Mouse (Mus musculus) naive thymus-derived CD4-positive, alpha-beta T cell, adult 2 months (primary cell): ENCODE data around the gene Nutf2-ps1.
"Not testable (repeated sequence)": the region's sequence is repeated elsewhere in the genome, so short reads cannot be mapped to it uniquely, and the experiment has no call there.

ENCODE experiments used
- DNase-seq: peaks from one replicate; pipeline ENCODE4 v3.0.0-alpha.2; 2011; ENCODE audit warnings: low read depth

Nutf2-ps1 gene

DNA sequence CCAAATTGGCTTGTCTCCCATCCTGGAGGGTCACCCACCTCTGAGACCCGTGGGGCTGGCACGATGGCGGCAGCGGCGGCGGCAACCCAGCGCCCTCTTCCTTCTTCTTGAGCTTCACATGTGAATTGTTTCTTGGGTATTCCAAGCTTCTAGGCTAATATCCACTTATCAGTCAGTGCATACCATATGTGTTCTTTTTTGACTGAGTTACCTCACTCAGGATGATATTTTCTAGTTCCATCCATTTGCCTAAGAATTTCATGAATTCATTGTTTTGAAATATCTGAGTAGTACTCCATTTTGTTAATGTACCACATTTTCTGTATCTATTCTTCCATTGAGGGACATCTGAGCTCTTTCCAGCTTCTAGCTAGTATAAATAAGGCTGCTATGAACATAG lies at the start of gene Nutf2-ps1:
Nutf2-ps1 (minus strand) TSS at position 101 of the 400 bp plus-strand sequence.
- DNase-seq, result not testable (repeated sequence)

DNA sequence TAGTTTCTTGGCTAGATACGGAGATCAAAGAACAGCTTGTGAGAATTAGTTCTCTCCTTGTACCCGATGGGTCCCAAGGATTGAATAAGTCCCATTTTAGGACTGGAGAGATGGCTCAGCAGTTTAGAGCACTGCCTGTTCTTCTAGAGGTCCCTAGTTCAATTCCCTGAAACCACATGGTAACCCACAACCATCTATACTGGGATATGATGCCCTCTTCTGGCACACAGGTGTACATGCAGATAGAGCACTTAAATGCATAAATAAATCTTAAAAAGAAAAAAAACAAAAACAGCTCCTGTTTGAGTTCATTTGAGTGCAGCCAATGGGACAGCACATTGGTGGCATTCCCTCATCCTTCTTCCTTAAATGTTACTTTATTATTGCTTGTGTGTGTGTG lies 49.2 kb upstream of the Nutf2-ps1 start:
- peak; percentile 58 for DNase-seq

GRCm38 (mm10) chr19:53621681-53622080 lies 32.8 kb upstream of the Nutf2-ps1 start:
- no peak for DNase-seq

GRCm38 (mm10) chr19:53608921-53609320 lies 20.1 kb upstream of the Nutf2-ps1 start:
- DNase-seq, result no peak

- peak; percentile 55 for DNase-seq
Observed at GRCm38 (mm10) chr19:53601363-53601655, 12.4 kb upstream of the Nutf2-ps1 start.

- DNase-seq, result no peak
Observed at GRCm38 (mm10) chr19:53600549-53601362, 11.9 kb upstream of the Nutf2-ps1 start.

DNA sequence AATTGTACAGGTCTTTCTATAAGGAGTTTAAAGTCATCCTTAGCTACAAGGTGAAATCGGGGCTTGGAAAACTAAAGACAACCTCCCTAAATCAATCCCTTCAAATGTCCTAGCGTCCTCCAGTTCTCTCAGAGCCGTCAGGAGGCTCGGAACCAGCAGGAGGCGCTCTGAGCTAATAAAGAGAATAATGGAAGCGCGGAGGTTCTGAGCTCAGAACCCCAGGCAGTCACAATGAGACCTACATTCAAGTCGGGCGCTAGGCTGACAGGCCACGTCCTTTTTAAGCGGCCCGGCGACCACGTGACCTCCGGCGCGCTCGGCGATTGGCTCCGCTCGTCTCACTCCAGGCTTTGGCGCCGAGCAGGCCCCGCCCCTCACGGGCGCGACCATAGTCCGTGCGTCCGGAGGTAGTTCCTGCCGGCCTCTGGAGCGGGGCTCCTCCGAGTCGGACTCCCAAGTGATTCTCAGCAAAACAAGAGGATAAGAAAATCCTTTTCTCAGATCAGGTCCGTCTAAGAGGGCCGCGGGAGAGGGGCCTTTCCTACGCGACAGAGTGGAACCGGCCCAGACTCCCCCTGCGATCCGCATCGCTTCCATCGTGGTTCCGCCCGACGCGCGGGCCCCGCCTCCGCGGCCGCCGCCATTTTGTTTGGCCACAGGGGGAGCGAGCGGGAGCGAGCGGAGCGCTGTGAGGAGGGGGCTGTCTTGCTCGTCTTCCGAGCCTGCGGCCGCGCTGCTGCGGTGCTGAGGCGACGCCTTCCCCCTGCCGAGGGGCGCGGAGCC lies 11.1 kb upstream of the Nutf2-ps1 start, which contains the start of gene Smc3:
Smc3 (plus strand) TSS at position 642 of the 783 bp plus-strand sequence.
- DNase-seq, result peak; percentile 100

GRCm38 (mm10) chr19:53596723-53597474 lies 8.0 kb upstream of the Nutf2-ps1 start:
- no peak for DNase-seq

GRCm38 (mm10) chr19:53587686-53588085 lies 1.2 kb downstream of the Nutf2-ps1 start:
- not testable (repeated sequence) for DNase-seq

- DNase-seq, result not testable (repeated sequence)
Observed at GRCm38 (mm10) chr19:53580271-53580670, 8.6 kb downstream of the Nutf2-ps1 start.

DNA sequence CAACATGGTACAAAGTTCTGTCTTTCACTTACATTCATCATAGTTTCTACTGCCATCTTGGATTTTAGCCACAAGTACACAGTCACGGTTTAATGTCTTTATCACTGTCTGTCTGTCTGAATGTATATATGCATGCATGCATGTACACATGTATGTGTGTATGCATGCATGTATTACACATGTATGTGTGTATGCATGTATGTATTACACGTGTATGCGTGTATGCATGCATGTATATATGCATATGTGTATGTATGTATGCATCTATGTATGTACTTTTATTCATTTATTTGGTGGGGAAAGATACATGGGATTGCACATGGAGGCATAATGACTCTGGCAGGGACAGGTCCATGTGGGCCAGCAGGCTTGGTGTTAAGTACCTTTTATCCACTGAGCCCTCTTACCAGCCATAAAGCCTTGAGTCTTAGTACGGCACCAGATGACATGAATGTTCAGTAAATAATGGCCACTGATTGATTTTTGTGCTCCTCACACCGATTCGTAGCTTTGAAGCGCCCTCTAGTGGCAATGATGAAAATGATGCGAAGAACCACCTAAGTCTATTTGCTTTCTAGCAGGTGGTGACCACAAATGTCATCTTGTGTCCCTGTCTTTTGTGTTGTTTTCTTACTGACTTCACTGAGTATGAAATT lies 10.1 kb downstream of the Nutf2-ps1 start:
- peak; percentile 89 for DNase-seq

- DNase-seq, result no peak
Observed at GRCm38 (mm10) chr19:53577025-53577800, 11.7 kb downstream of the Nutf2-ps1 start.

GRCm38 (mm10) chr19:53576061-53576460 lies 12.8 kb downstream of the Nutf2-ps1 start:
- no peak for DNase-seq

- no peak for DNase-seq
Observed at GRCm38 (mm10) chr19:53575296-53576010, 13.4 kb downstream of the Nutf2-ps1 start.

- DNase-seq, result no peak
Observed at GRCm38 (mm10) chr19:53574546-53574945, 14.3 kb downstream of the Nutf2-ps1 start.

GRCm38 (mm10) chr19:53574131-53574530 lies 14.7 kb downstream of the Nutf2-ps1 start:
- DNase-seq, result no peak

- no peak for DNase-seq
Observed at GRCm38 (mm10) chr19:53573151-53573550, 15.7 kb downstream of the Nutf2-ps1 start.

DNA sequence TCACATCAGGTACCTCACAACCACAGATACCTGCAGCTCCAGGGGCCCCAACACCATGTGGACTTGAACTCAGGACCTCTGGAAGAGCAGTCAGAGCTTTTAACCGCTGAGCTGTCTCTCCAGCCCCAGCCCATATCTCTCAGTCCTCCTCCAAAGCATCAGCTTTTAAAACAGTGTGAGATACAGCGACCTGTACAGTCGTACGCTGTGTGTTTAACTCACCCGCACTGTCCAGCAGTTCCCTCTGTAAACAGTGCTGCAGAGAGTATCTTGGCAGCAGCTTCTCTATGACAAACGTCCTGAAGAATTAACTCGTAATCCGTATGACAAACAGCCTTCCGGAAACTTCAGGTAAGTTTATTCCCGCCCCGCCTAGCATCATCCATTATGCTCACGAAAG lies 16.3 kb downstream of the Nutf2-ps1 start:
- no peak for DNase-seq

GRCm38 (mm10) chr19:53571501-53572428 lies 17.1 kb downstream of the Nutf2-ps1 start:
- peak; percentile 48 for DNase-seq
